Mouse (Mus musculus): ENCODE measurements around the gene Shcbp1l.

The Shcbp1l gene

DNA sequence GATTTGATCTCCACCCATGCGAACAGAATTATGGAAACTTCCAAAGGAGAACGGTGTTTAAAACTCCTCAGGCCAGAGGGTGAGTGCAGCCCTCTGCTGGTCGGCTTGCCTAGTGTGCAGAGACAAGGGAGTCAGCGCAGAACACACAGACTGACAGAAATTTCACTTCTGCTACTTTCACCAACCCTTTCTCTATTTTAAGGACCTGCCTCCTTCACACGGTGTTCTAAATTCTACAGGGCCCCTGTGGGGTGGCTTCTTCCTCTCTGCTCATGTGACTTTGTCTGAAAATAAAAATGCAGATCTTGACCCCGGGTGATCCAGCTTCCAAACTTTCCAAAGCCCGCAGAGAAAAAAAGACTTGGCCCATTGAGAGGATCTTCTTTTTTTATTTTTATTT lies 64.2 kb downstream of the Shcbp1l start:
- peak; percentile 33 for DNase-seq

DNA sequence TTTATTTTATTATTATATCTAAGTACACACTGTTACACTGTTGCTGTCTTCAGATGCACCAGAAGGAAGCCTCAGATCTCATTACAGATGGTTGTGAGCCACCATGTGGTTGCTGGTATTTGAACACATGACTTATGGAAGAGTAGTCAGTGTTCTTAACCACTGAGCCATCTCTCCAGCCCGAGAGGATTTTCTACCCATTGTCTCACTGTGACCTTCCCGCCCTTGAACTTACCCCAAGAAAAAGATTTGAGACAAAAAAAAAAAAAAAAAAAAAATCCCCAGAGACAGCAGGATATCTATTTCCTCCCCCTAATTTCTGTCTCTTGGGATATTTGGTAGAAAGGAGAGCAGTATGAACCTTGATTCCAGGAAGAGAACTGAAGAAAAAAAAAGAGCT lies 64.6 kb downstream of the Shcbp1l start:
- DNase-seq, result no peak

DNA sequence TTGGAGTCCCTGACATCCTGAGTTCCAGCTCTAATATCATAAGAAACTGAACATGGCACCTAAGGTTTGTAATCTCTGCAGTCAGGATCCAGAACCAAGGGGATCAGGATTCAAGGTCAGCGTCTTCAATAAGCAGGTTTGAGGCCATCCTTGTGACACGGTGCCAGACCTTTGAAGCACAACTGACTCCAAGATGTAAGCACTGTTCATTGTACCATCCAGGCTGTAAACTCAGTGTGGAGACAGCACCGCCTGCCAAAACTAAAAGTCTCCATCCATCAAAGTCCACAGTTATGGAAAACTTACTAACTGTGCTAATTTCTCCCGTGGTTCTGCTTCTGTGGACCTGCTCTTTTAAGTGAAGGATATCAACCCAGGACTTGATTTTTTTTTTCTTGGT lies 65.0 kb downstream of the Shcbp1l start:
- no peak for DNase-seq

DNA sequence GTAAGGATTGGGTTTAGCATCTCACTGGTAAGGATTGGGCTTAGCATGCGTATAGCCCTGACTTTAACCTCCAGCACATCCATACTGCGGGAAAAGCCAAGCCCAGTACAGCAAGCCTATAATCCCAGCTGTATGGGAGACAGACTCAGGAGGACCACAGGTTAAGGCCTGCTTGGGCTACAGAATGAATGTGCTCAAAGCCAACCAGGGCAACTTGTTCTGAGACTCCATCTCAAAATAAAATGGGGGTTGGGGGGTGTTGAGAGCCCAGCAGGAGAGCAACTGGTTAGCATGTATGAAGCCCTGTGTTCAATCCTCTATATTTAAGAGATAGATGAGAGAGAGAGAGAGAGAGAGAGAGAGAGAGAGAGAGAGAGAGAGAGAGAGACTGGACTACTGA lies 66.4 kb downstream of the Shcbp1l start:
- DNase-seq, result no peak

DNA sequence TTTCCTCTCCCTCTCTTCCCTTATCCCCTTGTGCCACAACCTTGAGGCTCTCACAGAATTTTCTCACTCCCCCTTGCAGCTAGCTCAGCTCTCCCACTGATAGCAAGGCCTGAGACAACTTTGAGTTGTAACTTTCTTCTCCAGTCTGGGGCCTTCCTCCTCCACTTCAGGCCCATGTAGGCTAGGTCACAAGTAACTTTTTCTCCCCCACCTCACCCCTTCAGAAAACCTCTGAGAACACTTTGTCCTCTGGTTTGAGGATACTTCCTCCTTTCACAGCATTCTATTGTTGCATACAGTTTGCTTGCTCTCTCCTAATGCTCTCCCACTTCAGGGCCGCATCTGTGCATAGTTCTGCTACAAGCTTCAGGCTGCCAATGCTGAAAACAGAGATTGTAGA lies 66.9 kb downstream of the Shcbp1l start:
- DNase-seq, result no peak

DNA sequence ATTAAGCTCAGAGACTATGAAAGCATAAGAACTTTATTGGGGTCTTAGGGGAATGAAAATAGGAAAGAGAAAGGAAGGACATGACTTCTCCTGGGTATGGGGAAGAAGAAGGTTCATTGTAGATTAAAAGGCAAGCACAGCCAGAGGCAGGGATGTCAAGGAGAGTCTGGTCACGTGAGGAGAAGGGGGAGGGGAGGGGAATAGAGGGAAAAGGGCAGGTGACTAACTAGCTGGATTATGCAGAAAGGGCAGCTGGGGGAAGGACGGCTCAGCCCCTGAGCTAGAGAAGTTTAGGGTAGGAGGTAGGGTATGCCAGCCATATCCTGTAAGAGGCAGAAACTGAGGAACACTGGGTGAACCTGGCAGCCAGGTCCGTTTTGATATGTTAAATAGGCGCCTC lies 68.4 kb downstream of the Shcbp1l start:
- peak; percentile 64 for DNase-seq

DNA sequence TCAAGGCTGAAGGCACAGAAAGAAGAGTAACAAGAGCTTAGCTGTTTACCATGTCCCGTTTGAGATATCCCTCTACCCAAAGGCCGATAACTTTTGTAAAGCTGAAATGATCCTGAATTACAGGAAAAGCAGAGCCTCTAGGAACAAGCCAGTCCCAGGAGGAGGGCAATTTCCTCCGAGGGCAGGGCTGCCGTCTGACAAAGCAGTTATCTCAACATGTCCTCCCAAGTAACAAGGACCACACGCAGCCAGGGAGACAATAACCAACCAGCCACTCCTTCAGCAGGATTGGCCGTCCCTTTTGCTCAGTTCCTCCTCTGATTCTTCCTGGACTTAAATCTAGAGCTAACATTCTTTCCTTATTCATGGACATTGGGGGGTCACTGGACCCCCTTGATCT lies 69.0 kb downstream of the Shcbp1l start:
- DNase-seq, result no peak

DNA sequence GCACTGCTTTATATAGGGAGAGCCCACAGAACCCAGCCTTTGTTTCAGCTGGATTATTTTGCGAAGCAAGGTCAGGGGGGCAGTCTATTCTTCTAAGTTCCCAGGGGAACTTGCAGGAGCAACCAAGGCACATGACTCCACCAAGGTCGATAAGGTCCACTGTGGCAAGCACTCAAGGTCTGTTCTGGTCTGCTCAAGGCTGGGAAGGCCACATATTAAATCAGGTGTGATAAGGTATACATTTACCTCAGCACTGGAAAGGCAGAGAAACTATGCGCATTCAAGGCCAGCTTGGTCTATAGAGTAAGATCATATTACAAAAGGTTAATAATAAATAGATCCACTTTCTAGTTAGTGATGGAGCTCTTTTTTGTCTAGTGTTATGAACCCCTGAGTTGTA lies 71.1 kb downstream of the Shcbp1l start:
- no peak for DNase-seq

DNA sequence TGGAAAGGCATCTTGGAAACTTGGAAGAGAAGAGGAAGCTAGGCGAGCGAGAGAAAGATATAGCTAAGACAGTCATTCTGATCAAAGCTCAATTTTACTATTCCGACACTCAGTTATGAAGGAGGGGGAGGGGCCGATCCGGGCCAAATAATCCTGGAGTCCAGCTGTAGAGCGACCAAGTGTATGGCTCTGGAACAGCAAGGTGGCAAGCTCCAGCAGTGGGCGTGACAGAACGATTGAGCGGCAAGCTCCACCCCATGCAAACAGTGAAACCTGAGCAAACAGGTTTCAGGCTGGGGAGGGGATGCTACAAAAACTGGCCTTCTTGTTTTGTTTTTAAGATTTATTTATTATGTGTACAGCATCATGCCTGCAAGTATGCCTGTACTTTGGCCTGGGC lies 75.1 kb downstream of the Shcbp1l start:
- peak; percentile 28 for DNase-seq

DNA sequence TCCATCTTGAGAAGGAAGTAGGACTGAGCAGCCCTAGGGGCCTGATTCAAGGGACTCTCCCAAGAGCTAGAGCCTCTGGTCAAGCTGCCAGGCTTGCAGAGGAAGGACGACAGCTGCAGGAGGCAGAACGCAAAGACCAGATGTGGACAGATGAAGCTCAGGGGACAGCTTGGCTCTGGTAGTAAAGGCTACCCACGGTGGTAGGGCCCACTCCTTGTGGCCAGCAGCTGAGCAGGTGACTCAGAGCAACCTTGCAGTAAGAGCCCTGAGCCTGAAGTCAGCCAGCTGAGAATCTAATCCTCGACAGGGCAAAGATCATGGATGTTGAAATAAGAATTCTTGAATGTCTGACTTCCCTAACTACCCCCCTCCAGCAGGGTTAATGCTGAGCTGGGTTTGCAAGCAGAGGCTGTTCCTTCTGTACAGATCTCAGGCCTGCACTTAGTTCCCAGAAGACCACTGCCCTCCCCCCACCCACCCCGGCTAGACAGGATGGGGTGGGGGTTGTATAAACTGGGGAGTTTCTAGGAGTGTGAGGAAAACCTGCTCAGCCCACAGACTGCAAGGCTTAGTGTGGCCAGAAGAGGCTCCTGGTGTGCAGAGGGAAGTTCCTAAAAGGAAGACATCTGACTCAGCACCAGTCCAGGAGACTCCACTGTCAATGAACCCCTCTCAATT lies 76.8 kb downstream of the Shcbp1l start:
- peak; percentile 58 for DNase-seq

Data from kidney, postnatal 10 days (tissue).